Mouse (Mus musculus): ENCODE data around the gene Rufy4.

- TF ChIP-seq POLR2A (IDR thresholded peaks at IDR 0.05; ENCODE audit: insufficient read length, low read depth) = no peak
- no peak for TF ChIP-seq SRF (IDR thresholded peaks at IDR 0.05; ENCODE audit: control insufficient read depth, insufficient read length, low read depth)
- TF ChIP-seq MAX (IDR thresholded peaks at IDR 0.05; ENCODE audit: low read depth) = no peak
- TF ChIP-seq CEBPB (IDR thresholded peaks at IDR 0.05; ENCODE audit: insufficient read depth, poor library complexity, severe bottlenecking) = no peak
- no peak for TF ChIP-seq USF1 (IDR thresholded peaks at IDR 0.05; ENCODE audit: low read depth)
- no peak for TF ChIP-seq E2F4 (IDR thresholded peaks at IDR 0.05; ENCODE audit: insufficient read depth)
- TF ChIP-seq TCF3 (IDR thresholded peaks at IDR 0.05; ENCODE audit: insufficient read length, low read depth) = no peak
These were observed 41.2 kb upstream of the Rufy4 start for GRCm38 (mm10) chr1:74084065-74084705.
